Comparison of ENCODE assay signal across 1 mouse cellular context in genomic region chr9:21367357-21368111, GRCm38 (mm10).
TF ChIP-seq lines count a peak whose summit lies in the region.

Gene Ilf3 (plus strand): TSS chr9:21367871.

TF ChIP-seq in CH12.LX, 34 proteins besides CTCF, POLR2A, EP300 and RAD21 (continued from another document):
- TF ChIP-seq JUND (conservative IDR thresholded peaks at IDR 0.05; ENCODE audit: low read depth, low read length) (peak; percentile 44), IRF4 (IDR thresholded peaks at IDR 0.05; ENCODE audit: low read depth, low read length) (peak; percentile 69; the same call in 1 of the 2 replicates), MYC (IDR thresholded peaks at IDR 0.05; ENCODE audit: low read depth, low read length) (peak; percentile 87), TBP (conservative IDR thresholded peaks at IDR 0.05; ENCODE audit: low read depth, low read length) (0 out of 2 replicates have a peak, but pooled peaks have one; percentile 28), ETS1 (conservative IDR thresholded peaks at IDR 0.05; ENCODE audit: low read depth, low read length) (peak; percentile 95), USF1 (IDR thresholded peaks at IDR 0.05; ENCODE audit: low read depth, low read length) (peak; percentile 97), POLR2AphosphoS2 (IDR thresholded peaks at IDR 0.05; ENCODE audit: low read depth, low read length) (no peak)
TF ChIP-seq in CH12.LX: peak in this region for 21.
